Mouse (Mus musculus): ENCODE measurements around the gene Arhgef15. TPM values are rescaled to one million over a fixed set of nuclear protein-coding genes. Genes with fewer than 3 reads are reported as not detected.

The Arhgef15 gene
- polyA plus RNA-seq, 1 experiment: 0.49 TPM

GRCm38 (mm10) chr11:68896247-68896646 is 61.0 kb downstream of the Arhgef15 start:
- H3K79me2 ChIP-seq (ENCODE audit: control insufficient read depth, insufficient read depth): no peaks in the 10 kb centered on the region
- H3K4me2 ChIP-seq (ENCODE audit: low read depth): no peak overlapping the region
- H3K4me3 ChIP-seq: no peak overlapping the region
- no peaks in the 10 kb centered on the region for H3K36me3 ChIP-seq (ENCODE audit: control insufficient read depth, insufficient read depth)
- H3K27me3 ChIP-seq (ENCODE audit: control insufficient read depth, insufficient read depth, insufficient read length): peaks cover 15% of the 10 kb centered on the region
- no peak overlapping the region for H3ac ChIP-seq (ENCODE audit: control insufficient read depth, insufficient read length)
- no peak for TF ChIP-seq USF1 (IDR thresholded peaks at IDR 0.05; ENCODE audit: low read depth)
- no peak for TF ChIP-seq MAX (IDR thresholded peaks at IDR 0.05; ENCODE audit: low read depth)
- TF ChIP-seq E2F4 (IDR thresholded peaks at IDR 0.05; ENCODE audit: insufficient read depth): no peak
- TF ChIP-seq POLR2AphosphoS2 (IDR thresholded peaks at IDR 0.05; ENCODE audit: insufficient read length, low read depth): no peak
- no peak for TF ChIP-seq POLR2A (IDR thresholded peaks at IDR 0.05; ENCODE audit: insufficient read length, low read depth)
- no peak for TF ChIP-seq CEBPB (IDR thresholded peaks at IDR 0.05; ENCODE audit: insufficient read depth, poor library complexity, severe bottlenecking)
- no peak for TF ChIP-seq MYOG (IDR thresholded peaks at IDR 0.05; ENCODE audit: control insufficient read depth in 1 of 3, insufficient read depth in 1 of 3, insufficient read length in 2 of 3, low read depth in 2 of 3)

DNA sequence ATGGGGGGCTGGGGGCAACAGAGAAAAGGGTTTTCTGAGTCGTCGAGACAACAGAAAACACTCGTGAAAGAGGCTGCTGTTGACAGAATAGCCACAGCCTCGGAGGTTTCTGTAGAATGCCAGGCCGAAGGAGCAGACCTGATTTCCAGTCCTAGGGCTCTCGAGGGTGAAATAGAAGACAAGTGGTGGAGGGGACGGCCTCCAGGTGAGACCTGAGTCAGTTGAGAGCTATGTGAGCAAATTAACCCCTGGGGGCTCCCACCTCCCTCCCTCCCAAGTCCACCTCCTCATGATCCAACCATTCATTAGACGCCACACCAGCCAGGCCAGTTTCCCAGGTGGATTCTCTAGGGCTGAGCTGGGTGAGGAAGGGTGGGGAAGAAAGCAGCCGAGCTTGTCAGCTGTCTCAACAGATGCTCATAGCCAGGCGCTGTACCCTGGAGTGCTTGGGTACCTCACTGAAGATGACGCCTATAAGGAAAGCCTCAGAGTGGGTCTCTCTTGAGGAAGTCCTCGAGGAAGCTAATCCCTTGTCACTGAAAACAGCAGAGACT is 63.3 kb downstream of the Arhgef15 start:
- Histone ChIP-seq H3ac (ENCODE audit: control insufficient read depth, insufficient read length) (no peak overlapping the region), H3K4me2 (ENCODE audit: low read depth) (no peak overlapping the region), H3K27me3 (ENCODE audit: control insufficient read depth, insufficient read depth, insufficient read length) (peaks cover 10% of the 10 kb centered on the region), H3K4me3 (no peak overlapping the region), H3K36me3 (ENCODE audit: control insufficient read depth, insufficient read depth) (no peaks in the 10 kb centered on the region), H3K79me2 (ENCODE audit: control insufficient read depth, insufficient read depth) (no peaks in the 10 kb centered on the region)
- no peak for TF ChIP-seq TCF12 (IDR thresholded peaks at IDR 0.05; ENCODE audit: insufficient read depth, poor library complexity, severe bottlenecking)
- TF ChIP-seq POLR2AphosphoS2 (IDR thresholded peaks at IDR 0.05; ENCODE audit: insufficient read length, low read depth): no peak
- TF ChIP-seq USF1 (IDR thresholded peaks at IDR 0.05; ENCODE audit: low read depth): no peak
- TF ChIP-seq POLR2A (IDR thresholded peaks at IDR 0.05; ENCODE audit: insufficient read length, low read depth): no peak
- no peak for TF ChIP-seq CEBPB (IDR thresholded peaks at IDR 0.05; ENCODE audit: insufficient read depth, poor library complexity, severe bottlenecking)
- no peak for TF ChIP-seq SRF (IDR thresholded peaks at IDR 0.05; ENCODE audit: control insufficient read depth, insufficient read length, low read depth)
- TF ChIP-seq MYOD1 (IDR thresholded peaks at IDR 0.05; ENCODE audit: control insufficient read depth in 1 of 3, insufficient read length in 2 of 3, low read depth in 2 of 3): no peak
- TF ChIP-seq E2F4 (IDR thresholded peaks at IDR 0.05; ENCODE audit: insufficient read depth): no peak
- TF ChIP-seq TCF3 (IDR thresholded peaks at IDR 0.05; ENCODE audit: insufficient read length, low read depth): no peak
- TF ChIP-seq MAX (IDR thresholded peaks at IDR 0.05; ENCODE audit: low read depth): no peak
- no peak for TF ChIP-seq MYOG (IDR thresholded peaks at IDR 0.05; ENCODE audit: control insufficient read depth in 1 of 3, insufficient read depth in 1 of 3, insufficient read length in 2 of 3, low read depth in 2 of 3)
- TF ChIP-seq REST (IDR thresholded peaks at IDR 0.05; ENCODE audit: insufficient read depth, insufficient read length): no peak

Other genes starting within 250 kb of the Arhgef15 start
- gene Ndel1, start 85.6 kb downstream of the Arhgef15 start, polyA plus RNA-seq (2012; fragmentation: generic; extraction: Trizol): 36.7 TPM
- gene Rnf222, start 68.9 kb downstream of the Arhgef15 start, polyA plus RNA-seq (2012; fragmentation: generic; extraction: Trizol): not detected
- 695 TPM for gene Rpl26, start 55.9 kb downstream of the Arhgef15 start, polyA plus RNA-seq (2012; fragmentation: generic; extraction: Trizol)
- gene Odf4, start 30.4 kb downstream of the Arhgef15 start, polyA plus RNA-seq (2012; fragmentation: generic; extraction: Trizol): not detected
- 2.3 TPM for gene Slc25a35, start 10.7 kb upstream of the Arhgef15 start, polyA plus RNA-seq (2012; fragmentation: generic; extraction: Trizol)
- gene Rangrf, start 17.7 kb upstream of the Arhgef15 start, polyA plus RNA-seq (2012; fragmentation: generic; extraction: Trizol): 56.4 TPM
- 9.1 TPM for gene Pfas, start 51.0 kb upstream of the Arhgef15 start, polyA plus RNA-seq (2012; fragmentation: generic; extraction: Trizol)
- gene Ctc1, start 58.4 kb upstream of the Arhgef15 start, polyA plus RNA-seq (2012; fragmentation: generic; extraction: Trizol): 29.1 TPM
- 28.2 TPM for gene Aurkb, start 88.2 kb upstream of the Arhgef15 start, polyA plus RNA-seq (2012; fragmentation: generic; extraction: Trizol)
- gene Borcs6, start 102.2 kb upstream of the Arhgef15 start, polyA plus RNA-seq (2012; fragmentation: generic; extraction: Trizol): 27.2 TPM
- 29.5 TPM for gene Tmem107, start 113.3 kb upstream of the Arhgef15 start, polyA plus RNA-seq (2012; fragmentation: generic; extraction: Trizol)
- gene Vamp2, start 131.0 kb upstream of the Arhgef15 start, polyA plus RNA-seq (2012; fragmentation: generic; extraction: Trizol): 51.8 TPM
- 8.9 TPM for gene Per1, start 137.7 kb upstream of the Arhgef15 start, polyA plus RNA-seq (2012; fragmentation: generic; extraction: Trizol)
- gene Hes7, start 162.9 kb upstream of the Arhgef15 start, polyA plus RNA-seq (2012; fragmentation: generic; extraction: Trizol): 0.28 TPM
- gene 9130213A22Rik, start 165.1 kb upstream of the Arhgef15 start, polyA plus RNA-seq (2012; fragmentation: generic; extraction: Trizol): 0.78 TPM
- gene Aloxe3, start 168.4 kb upstream of the Arhgef15 start, polyA plus RNA-seq (2012; fragmentation: generic; extraction: Trizol): 0.01 TPM
- gene Alox12b, start 199.5 kb upstream of the Arhgef15 start, polyA plus RNA-seq (2012; fragmentation: generic; extraction: Trizol): not detected
- not detected for gene Alox8, start 240.4 kb upstream of the Arhgef15 start, polyA plus RNA-seq (2012; fragmentation: generic; extraction: Trizol)